Mouse (Mus musculus) intestine, embryonic 14.5 days (tissue): ENCODE measurements around the gene Caskin1. TPM values are rescaled to one million over a fixed set of nuclear protein-coding genes. Genes with fewer than 3 reads are reported as not detected.

Source experiments
- ATAC-seq: fragments of 200-750 bp; cut with Nextera tagmentation; replicated peaks from 2 replicates; pipeline ENCODE4 v1.8.0; 2017; ENCODE audit warnings: low read depth, moderate number of reproducible peaks, moderate TSS enrichment, moderate library complexity; ENCODE audit not compliant: low FRiP score, low TSS enrichment
- DNase-seq: peaks from one replicate; pipeline ENCODE4 v3.0.0-alpha.2; 2018; ENCODE audit warnings: low spot score
- H3K27ac ChIP-seq: fragments of 300-500 bp; sonication (generic); 2 replicates; pipeline ENCODE4 v1.5.1; 2014; ENCODE audit warnings: low read depth, mild to moderate bottlenecking, control low read depth
- H3K27me3 ChIP-seq: fragments of 300-500 bp; sonication (generic); replicated peaks from 2 replicates; pipeline ENCODE4 v1.6.1; 2014; ENCODE audit warnings: low read length, control low read depth; ENCODE audit not compliant: control insufficient read depth, insufficient read depth
- H3K36me3 ChIP-seq: fragments of 300-500 bp; sonication (generic); 2 replicates; pipeline ENCODE4 v1.6.1; 2014; ENCODE audit warnings: low read length, control low read depth; ENCODE audit not compliant: control insufficient read depth, insufficient read depth
- H3K4me1 ChIP-seq: fragments of 300-500 bp; sonication (generic); replicated peaks from 2 replicates; pipeline ENCODE4 v1.6.1; 2014; ENCODE audit warnings: low read length, control low read depth, mixed read lengths; ENCODE audit not compliant: control insufficient read depth, insufficient read depth
- H3K4me2 ChIP-seq: fragments of 300-500 bp; sonication (generic); 2 replicates; pipeline ENCODE4 v1.6.1; 2014; ENCODE audit warnings: low read length
- H3K4me3 ChIP-seq: fragments of 300-500 bp; sonication (generic); 2 replicates; pipeline ENCODE4 v1.5.1; 2014; ENCODE audit warnings: low read depth, low read length, control low read depth, mixed read lengths
- H3K9ac ChIP-seq: fragments of 300-500 bp; sonication (generic); 2 replicates; pipeline ENCODE4 v1.6.1; 2014; ENCODE audit warnings: mild to moderate bottlenecking, low read length
- H3K9me3 ChIP-seq: fragments of 300-500 bp; sonication (generic); 2 replicates; pipeline ENCODE4 v1.6.1; 2016; ENCODE audit warnings: low read length, control low read depth; ENCODE audit not compliant: control insufficient read depth
- WGBS: fragments of 180-500 bp; shearing (Covaris S2); extraction: QIAGEN DNeasy Blood & Tissue Kit; methylation state at CpG from one replicate; pipeline ENCODE4 v1.1.7; 2014; 5-methylcytosine and 5-hydroxymethylcytosine counted together
- polyA plus RNA-seq: library from polyadenylated mRNA; unstranded; fragments of >200 nt; fragmentation: Nextera tagmentation; extraction: Ambion mirVana; gene quantifications from 2 replicates; pipeline ENCODE4 v1.2.1, GENCODE M21; 2014

Caskin1 gene
- polyA plus RNA-seq, 1 experiment from 2014 or later, result 2.8 TPM

DNA sequence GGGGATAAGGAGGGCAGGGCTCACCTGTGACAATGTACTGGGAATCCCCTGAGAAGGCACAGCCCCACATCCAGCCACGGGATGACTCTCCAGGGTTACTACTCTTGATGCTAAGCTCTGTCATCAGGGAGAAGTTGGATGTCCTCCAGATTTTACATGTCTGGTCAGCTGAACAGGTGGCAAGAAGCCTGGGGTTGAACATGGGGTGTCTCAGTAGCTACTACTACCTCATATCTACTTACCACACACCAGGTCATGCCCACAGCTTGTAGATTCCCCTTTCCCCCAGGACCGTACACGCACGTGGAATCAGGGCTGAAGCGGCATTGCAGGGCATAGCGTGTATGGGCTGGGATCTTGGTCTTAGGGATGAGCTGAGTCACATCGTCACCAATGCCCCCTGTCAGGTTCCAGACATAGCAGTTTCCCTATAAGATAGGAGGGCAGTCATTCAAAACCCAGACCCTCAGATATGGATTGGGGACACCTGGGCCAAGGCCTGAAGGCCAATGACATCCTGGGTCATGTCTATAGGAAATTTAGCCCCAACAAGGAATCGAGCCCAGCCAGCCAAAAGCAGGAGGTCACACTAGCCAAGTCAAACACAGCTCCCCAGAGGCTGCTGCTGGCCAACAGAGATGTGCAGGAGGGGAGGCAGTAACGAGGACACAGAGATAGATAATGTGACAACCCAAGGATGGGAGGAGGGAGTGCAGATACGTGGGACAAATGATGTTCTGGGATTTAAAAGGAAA is 12.2 kb upstream of the Caskin1 start:
- Histone ChIP-seq H3K36me3 (peaks cover 44% of the 10 kb centered on the region), H3K27ac (no peak overlapping the region), H3K9ac (no peak overlapping the region), H3K9me3 (no peaks in the 10 kb centered on the region), H3K4me1 (peaks cover 33% of the 10 kb centered on the region), H3K4me3 (no peak overlapping the region), H3K4me2 (no peak overlapping the region), H3K27me3 (no peaks in the 10 kb centered on the region)
- DNase-seq (no peak), ATAC-seq (no peak)
- 93% methylated on average over 10 of the region's 10 CpGs for WGBS

GRCm38 (mm10) chr17:24477053-24477984 is 11.1 kb upstream of the Caskin1 start:
- peak overlapping the region; percentile 72 for H3K4me2 ChIP-seq
- 93% methylated on average over 20 of the region's 20 CpGs for WGBS
- H3K9ac ChIP-seq, result peak overlapping the region; percentile 84
- H3K4me1 ChIP-seq, result peaks cover 22% of the 10 kb centered on the region
- H3K36me3 ChIP-seq, result peaks cover 44% of the 10 kb centered on the region
- DNase-seq (no peak), ATAC-seq (no peak)
- no peak overlapping the region for H3K27ac ChIP-seq
- no peaks in the 10 kb centered on the region for H3K9me3 ChIP-seq
- no peaks in the 10 kb centered on the region for H3K27me3 ChIP-seq
- H3K4me3 ChIP-seq, result peak overlapping the region; percentile 93

- no peak for DNase-seq
- H3K36me3 ChIP-seq, result peaks cover 39% of the 10 kb centered on the region
- peak; percentile 36 for ATAC-seq
- no peaks in the 10 kb centered on the region for H3K27me3 ChIP-seq
- 0 out of 2 replicates have a peak overlapping the region, but pooled peaks have one; percentile 93 for H3K27ac ChIP-seq
- H3K9ac ChIP-seq, result peak overlapping the region; percentile 84
- WGBS, result 42% methylated on average over 11 of the region's 11 CpGs
- H3K4me2 ChIP-seq, result peak overlapping the region; percentile 72
- peaks cover 14% of the 10 kb centered on the region; the same call in 1 of the 2 replicates for H3K4me1 ChIP-seq
- H3K9me3 ChIP-seq, result no peaks in the 10 kb centered on the region
- H3K4me3 ChIP-seq, result peak overlapping the region; percentile 93
These were observed 10.3 kb upstream of the Caskin1 start for GRCm38 (mm10) chr17:24477985-24478600.

- under 1% methylated on average over 48 of the region's 48 CpGs for WGBS
These were observed 9.6 kb upstream of the Caskin1 start, which contains the start of gene Mlst8 for GRCm38 (mm10) chr17:24478663-24479380. Mlst8 (minus strand) TSS chr17:24479078.

DNA sequence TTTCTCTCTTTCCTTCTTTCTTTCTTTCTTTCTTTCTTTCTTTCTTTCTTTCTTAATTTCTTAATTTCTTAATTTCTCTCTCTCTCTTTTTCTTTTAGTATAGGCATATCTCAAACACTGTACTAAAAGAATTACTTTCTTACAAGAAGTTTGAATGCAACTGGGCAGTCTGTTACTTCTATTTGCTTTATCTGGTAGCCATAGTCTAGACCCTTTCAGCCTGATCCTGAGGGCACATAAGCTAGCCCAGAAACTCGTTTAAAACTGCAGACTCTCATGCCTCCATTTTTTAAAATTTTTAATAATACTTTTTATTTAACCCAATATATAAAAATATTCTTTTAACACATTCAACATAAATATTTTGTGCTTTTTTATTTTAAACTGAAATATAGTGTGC is 9.0 kb upstream of the Caskin1 start:
- Histone ChIP-seq H3K4me3 (peak overlapping the region; percentile 93), H3K4me1 (peaks cover 14% of the 10 kb centered on the region; the same call in 1 of the 2 replicates), H3K4me2 (peak overlapping the region; percentile 72), H3K27me3 (no peaks in the 10 kb centered on the region), H3K9me3 (no peaks in the 10 kb centered on the region), H3K27ac (no peak overlapping the region; the same call in 1 of the 2 replicates), H3K9ac (no peak overlapping the region; the same call in 1 of the 2 replicates), H3K36me3 (peaks cover 31% of the 10 kb centered on the region)
- DNase-seq, result no peak
- WGBS, result 19% methylated on average over 1 of the region's 1 CpGs
- ATAC-seq, result no peak

More at GRCm38 (mm10) chr17:24478663-24479380, 9.6 kb upstream of the Caskin1 start, which contains the start of gene Mlst8:
- H3K4me1 ChIP-seq, result peaks cover 14% of the 10 kb centered on the region; the same call in 1 of the 2 replicates
- H3K4me3 ChIP-seq, result peak within 1 kb of the TSS; percentile 93
- peak within 1 kb of the TSS; percentile 84 for H3K9ac ChIP-seq
- H3K36me3 ChIP-seq, result peaks cover 37% of the 10 kb centered on the region
- DNase-seq, result peak; percentile 98
- ATAC-seq, result peak; percentile 94
- peak within 1 kb of the TSS; percentile 72 for H3K4me2 ChIP-seq
- peak within 1 kb of the TSS; percentile 93 for H3K27ac ChIP-seq
- H3K9me3 ChIP-seq, result no peaks in the 10 kb centered on the region
- no peaks in the 10 kb centered on the region for H3K27me3 ChIP-seq

- H3K4me3 ChIP-seq, result no peak overlapping the region
- DNase-seq (no peak), ATAC-seq (no peak)
- peaks cover 14% of the 10 kb centered on the region; the same call in 1 of the 2 replicates for H3K4me1 ChIP-seq
- no peak overlapping the region for H3K9ac ChIP-seq
- no peak overlapping the region for H3K4me2 ChIP-seq
- peaks cover 22% of the 10 kb centered on the region for H3K36me3 ChIP-seq
- peak overlapping the region; percentile 30 for H3K27ac ChIP-seq
- H3K27me3 ChIP-seq, result no peaks in the 10 kb centered on the region
- H3K9me3 ChIP-seq, result no peaks in the 10 kb centered on the region
- 40% methylated on average over 3 of the region's 3 CpGs for WGBS
These were observed 8.1 kb upstream of the Caskin1 start for GRCm38 (mm10) chr17:24480201-24480826.

GRCm38 (mm10) chr17:24481027-24481815 is 7.2 kb upstream of the Caskin1 start:
- no peaks in the 10 kb centered on the region for H3K9me3 ChIP-seq
- H3K4me1 ChIP-seq, result peaks cover 14% of the 10 kb centered on the region; the same call in 1 of the 2 replicates
- no peak overlapping the region for H3K27ac ChIP-seq
- H3K27me3 ChIP-seq, result no peaks in the 10 kb centered on the region
- 90% methylated on average over 20 of the region's 20 CpGs for WGBS
- H3K36me3 ChIP-seq, result peaks cover 13% of the 10 kb centered on the region
- DNase-seq, result no peak
- H3K9ac ChIP-seq, result no peak overlapping the region
- ATAC-seq, result no peak
- no peak overlapping the region for H3K4me3 ChIP-seq
- no peak overlapping the region for H3K4me2 ChIP-seq
